Mouse (Mus musculus): ENCODE results near the gene 1700001F09Rik. TPM values are rescaled to one million over a fixed set of nuclear protein-coding genes. Genes with fewer than 3 reads are reported as not detected.

The 1700001F09Rik gene
- polyA plus RNA-seq (2014; fragmentation: Illumina TruSeq; extraction: RNeasy Lipid Tissue Mini Kit (QIAGEN cat#74804)), result not detected

DNA sequence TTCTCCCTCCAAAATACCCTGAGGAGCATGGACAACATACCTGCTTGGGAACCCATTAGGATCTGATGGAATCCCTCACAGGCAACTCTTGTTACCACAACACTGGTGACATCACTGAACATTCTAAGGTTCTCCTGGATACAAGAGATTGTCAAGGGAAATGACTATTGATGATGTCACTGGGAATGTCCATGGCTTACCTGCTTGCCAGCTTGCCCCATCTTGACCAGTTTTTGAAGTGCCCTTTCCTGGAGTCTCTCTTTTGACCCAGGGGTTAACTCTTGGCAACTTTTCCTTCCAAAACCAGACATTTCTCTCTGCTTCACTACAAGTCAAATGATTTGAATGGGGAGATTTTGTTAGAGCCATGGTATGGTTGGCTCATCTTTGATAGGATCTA lies at the start of gene 1700001F09Rik:
TSS of gene 1700001F09Rik (minus strand) at position 101 of the 400 bp plus-strand sequence.

DNA sequence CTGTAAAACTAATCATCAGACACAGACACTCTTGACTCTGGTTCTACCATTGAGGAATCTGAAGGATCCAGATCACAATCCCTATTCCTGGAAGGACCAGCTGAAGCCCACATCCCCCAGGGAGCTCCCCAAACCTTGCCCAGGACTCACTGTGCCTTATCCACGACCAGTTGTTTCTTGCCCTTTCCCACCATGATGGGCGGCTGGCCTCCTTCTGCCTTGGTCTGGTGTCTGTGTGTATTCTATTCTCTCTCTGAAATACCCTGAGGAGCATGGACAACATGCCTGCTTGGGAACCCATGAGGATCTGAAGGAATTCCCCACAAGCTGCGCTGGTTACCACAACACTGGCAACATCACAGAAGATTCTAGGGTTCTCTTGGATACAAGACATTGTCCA lies 54.1 kb downstream of the 1700001F09Rik start, which contains the start of gene Gm8127:
TSS of gene Gm8127 (minus strand) at position 330 of the 400 bp plus-strand sequence.

Other genes starting within 250 kb of the 1700001F09Rik start
- gene Gm8104, start 247.2 kb downstream of the 1700001F09Rik start, polyA plus RNA-seq (2014; fragmentation: Illumina TruSeq; extraction: RNeasy Lipid Tissue Mini Kit (QIAGEN cat#74804)), result not detected
- gene Gm7233, start 167.9 kb downstream of the 1700001F09Rik start, polyA plus RNA-seq (2014; fragmentation: Illumina TruSeq; extraction: RNeasy Lipid Tissue Mini Kit (QIAGEN cat#74804)), result not detected
- not detected for gene Gm8122, start 112.5 kb downstream of the 1700001F09Rik start, polyA plus RNA-seq (2014; fragmentation: Illumina TruSeq; extraction: RNeasy Lipid Tissue Mini Kit (QIAGEN cat#74804))
- gene Gm8126, start 89.2 kb downstream of the 1700001F09Rik start, polyA plus RNA-seq (2014; fragmentation: Illumina TruSeq; extraction: RNeasy Lipid Tissue Mini Kit (QIAGEN cat#74804)), result not detected
- gene Gm9732, start 72.8 kb downstream of the 1700001F09Rik start, polyA plus RNA-seq (2014; fragmentation: Illumina TruSeq; extraction: RNeasy Lipid Tissue Mini Kit (QIAGEN cat#74804)), result not detected
- not detected for gene Gm8127, start 54.0 kb downstream of the 1700001F09Rik start, polyA plus RNA-seq (2014; fragmentation: Illumina TruSeq; extraction: RNeasy Lipid Tissue Mini Kit (QIAGEN cat#74804))
- not detected for gene Gm8138, start 68.5 kb upstream of the 1700001F09Rik start, polyA plus RNA-seq (2014; fragmentation: Illumina TruSeq; extraction: RNeasy Lipid Tissue Mini Kit (QIAGEN cat#74804))
- gene Gm5799, start 195.8 kb upstream of the 1700001F09Rik start, polyA plus RNA-seq (2014; fragmentation: Illumina TruSeq; extraction: RNeasy Lipid Tissue Mini Kit (QIAGEN cat#74804)), result not detected
- gene Gm17654, start 231.3 kb upstream of the 1700001F09Rik start, polyA plus RNA-seq (2014; fragmentation: Illumina TruSeq; extraction: RNeasy Lipid Tissue Mini Kit (QIAGEN cat#74804)), result not detected

All from ovary, adult 10 weeks (tissue).